Mouse (Mus musculus): ENCODE data around the gene Dld. TPM values are rescaled to one million over a fixed set of nuclear protein-coding genes. Genes with fewer than 3 reads are reported as not detected.

Dld gene
- polyA plus RNA-seq (2015; fragmentation: Nextera tagmentation; extraction: Ambion mirVana) = 128 and 130 TPM in 2 replicates

DNA sequence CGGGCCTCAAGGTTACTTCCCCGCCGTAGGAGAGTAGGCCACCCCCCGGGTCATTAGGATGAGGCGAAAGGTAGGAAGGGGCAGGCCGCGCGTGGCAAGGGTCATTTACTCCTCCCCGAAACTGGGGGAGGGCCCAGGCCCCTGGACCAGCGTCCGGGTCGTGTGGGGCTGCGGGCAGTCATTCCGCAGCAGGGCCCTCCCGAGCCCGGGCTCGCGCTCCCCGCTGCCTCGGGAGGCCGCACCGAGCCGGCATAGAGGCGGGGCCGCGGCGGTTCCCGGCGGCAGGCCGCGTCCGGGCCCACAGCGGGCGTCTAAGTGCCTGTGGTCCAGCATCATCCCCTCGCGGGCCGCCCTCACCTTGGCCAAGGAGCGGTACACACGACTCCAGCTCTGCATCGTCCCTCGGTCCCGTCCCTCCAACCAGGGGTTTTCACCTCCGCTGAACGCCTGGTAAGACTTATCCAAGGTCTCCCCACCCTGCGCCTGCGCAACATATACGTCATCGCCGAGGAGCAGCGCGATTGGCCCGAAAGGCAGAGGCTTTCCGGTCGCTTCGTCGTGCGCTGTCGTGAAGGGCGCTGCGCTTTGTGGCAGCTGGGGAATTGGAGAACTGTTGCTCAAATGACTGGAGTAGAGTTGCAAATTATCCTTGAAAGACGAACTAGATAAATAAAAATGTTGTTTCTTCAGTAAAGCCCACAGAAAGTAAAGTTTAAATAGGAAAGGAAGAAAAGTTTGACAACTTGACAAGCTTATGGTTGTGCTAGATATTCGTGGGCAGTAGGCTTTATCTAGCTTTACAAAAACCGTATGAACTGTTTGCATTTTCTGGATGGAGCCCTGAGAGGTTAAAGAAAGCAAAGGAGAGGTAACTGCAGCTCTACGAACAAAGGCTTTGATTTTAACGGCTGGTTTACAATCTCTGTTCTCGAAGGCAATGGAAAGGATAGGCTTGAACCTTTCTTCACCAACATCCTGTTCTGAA is at the start of gene Dld:
Gene Dld, minus strand, starts transcription at position 510 of the 985 bp plus-strand sequence.
- Histone ChIP-seq H3K27me3 (no peaks in the 10 kb centered on the region), H3K9me3 (no peaks in the 10 kb centered on the region), H3K4me1 (replicated peaks) (peaks cover 21% of the 10 kb centered on the region), H3K4me3 (peak within 1 kb of the TSS; percentile 97), H3K36me3 (peaks cover 15% of the 10 kb centered on the region), H3K9ac (peak within 1 kb of the TSS; percentile 97), H3K27ac (peak within 1 kb of the TSS; percentile 87), H3K4me2 (peak within 1 kb of the TSS; percentile 90)
- 6% methylated on average over 64 of the region's 66 CpGs for WGBS
- peak; percentile 100 for ATAC-seq (ENCODE audit: low FRiP score)

DNA sequence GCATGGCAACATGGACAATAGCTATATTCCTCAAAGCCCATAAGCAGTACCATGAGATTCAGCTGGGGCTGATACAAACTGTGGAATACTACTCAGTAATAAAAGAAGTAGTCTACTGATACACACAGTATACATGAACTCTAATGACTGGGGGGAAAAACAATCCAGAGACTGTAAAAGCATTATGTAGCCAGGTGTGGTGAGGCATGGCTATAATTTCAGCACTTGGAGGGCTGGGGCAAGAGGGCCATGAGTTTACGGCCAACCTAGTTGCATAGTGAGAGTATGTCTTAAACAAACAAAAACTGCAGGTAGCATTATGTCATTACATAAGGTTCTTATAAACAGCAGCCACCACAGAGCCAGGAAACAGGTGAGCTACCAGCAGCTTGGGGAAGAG is 49.6 kb upstream of the Dld start:
- no peaks in the 10 kb centered on the region for H3K9me3 ChIP-seq
- no peaks in the 10 kb centered on the region for H3K27me3 ChIP-seq
- H3K4me2 ChIP-seq = no peak overlapping the region

DNA sequence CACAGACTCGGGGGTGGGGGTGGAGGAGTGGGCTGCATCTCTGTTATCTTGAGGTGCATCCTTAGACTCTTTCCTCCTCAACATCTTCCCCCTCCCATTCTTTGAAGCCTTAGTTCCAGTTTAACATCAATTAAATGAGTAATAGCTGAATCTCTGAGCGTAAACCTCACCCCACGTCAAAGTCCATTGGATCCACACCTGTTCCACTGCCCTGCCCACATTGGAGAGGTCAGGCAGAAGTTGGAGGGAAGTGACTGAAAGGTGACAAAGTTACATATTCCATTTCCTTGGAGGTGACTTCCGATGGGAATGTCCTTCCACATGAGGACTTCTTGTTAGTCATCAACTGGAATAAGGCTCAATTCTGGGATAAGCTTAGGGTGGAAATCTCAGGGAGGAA is 46.5 kb upstream of the Dld start:
- no peaks in the 10 kb centered on the region for H3K36me3 ChIP-seq
- 91% methylated on average over 4 of the region's 4 CpGs for WGBS

More for the DNA sequence above, 49.6 kb upstream of the Dld start:
- Histone ChIP-seq H3K27ac (no peak overlapping the region), H3K4me1 (replicated peaks) (no peaks in the 10 kb centered on the region), H3K36me3 (no peaks in the 10 kb centered on the region), H3K4me3 (no peak overlapping the region), H3K9ac (no peak overlapping the region)
- 93% methylated on average over 1 of the region's 1 CpGs for WGBS
- no peak for ATAC-seq (ENCODE audit: low FRiP score)

DNA sequence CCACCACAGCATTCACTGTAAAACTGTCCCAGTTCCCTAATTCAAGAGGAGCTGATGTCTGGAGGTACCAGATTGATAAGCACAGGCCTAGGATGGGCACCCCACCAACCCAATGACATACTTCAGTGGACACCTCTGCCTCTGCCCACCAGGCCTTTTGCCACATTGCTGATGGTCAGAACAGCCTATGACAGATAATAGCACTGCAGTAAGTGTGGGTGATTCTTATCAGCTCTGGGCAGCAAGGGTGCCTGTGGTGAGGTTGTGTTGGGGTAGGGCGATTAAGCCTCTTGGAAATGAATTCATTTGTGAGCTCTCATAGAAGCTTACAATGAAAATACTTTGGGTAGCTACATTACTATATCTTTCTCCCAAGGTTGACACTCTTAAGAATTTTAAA is 44.6 kb upstream of the Dld start:
- Histone ChIP-seq H3K4me1 (replicated peaks) (no peaks in the 10 kb centered on the region), H3K9ac (no peak overlapping the region), H3K4me3 (no peak overlapping the region), H3K27me3 (no peaks in the 10 kb centered on the region), H3K36me3 (no peaks in the 10 kb centered on the region), H3K9me3 (no peaks in the 10 kb centered on the region), H3K27ac (no peak overlapping the region), H3K4me2 (no peak overlapping the region)
- WGBS = 97% methylated on average over 1 of the region's 1 CpGs
- no peak for ATAC-seq (ENCODE audit: low FRiP score)

More for the DNA sequence above, 46.5 kb upstream of the Dld start:
- no peaks in the 10 kb centered on the region for H3K27me3 ChIP-seq
- no peak overlapping the region for H3K9ac ChIP-seq
- no peak overlapping the region for H3K4me3 ChIP-seq
- no peaks in the 10 kb centered on the region for H3K9me3 ChIP-seq
- H3K27ac ChIP-seq = no peak overlapping the region
- no peak for ATAC-seq (ENCODE audit: low FRiP score)
- no peaks in the 10 kb centered on the region for H3K4me1 ChIP-seq (replicated peaks)
- H3K4me2 ChIP-seq = no peak overlapping the region

DNA sequence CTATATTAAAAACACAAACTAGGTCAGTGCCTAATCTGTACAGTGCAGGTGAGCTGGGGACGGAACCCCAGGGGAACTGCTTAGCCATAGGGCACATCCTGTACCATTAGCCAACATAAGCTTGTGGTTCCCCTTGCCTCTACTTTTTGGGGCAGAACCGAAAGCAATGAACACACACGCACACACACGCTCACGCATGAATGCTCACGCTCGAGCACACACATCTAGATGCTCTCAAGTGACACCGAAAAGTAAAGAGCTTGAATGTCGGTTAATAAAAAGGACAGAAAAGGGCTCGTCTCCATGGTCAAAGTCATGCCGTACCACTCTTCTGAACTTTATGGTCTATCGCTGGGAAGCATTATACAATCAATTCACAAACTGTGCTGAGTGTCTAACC is 40.4 kb upstream of the Dld start:
- no peak overlapping the region for H3K9ac ChIP-seq
- H3K4me1 ChIP-seq (replicated peaks) = no peaks in the 10 kb centered on the region
- no peak overlapping the region for H3K4me2 ChIP-seq
- H3K27me3 ChIP-seq = no peaks in the 10 kb centered on the region
- H3K27ac ChIP-seq = no peak overlapping the region
- H3K4me3 ChIP-seq = no peak overlapping the region
- no peaks in the 10 kb centered on the region for H3K36me3 ChIP-seq
- no peaks in the 10 kb centered on the region for H3K9me3 ChIP-seq
- ATAC-seq (ENCODE audit: low FRiP score) = no peak
- WGBS = 95% methylated on average over 12 of the region's 12 CpGs

DNA sequence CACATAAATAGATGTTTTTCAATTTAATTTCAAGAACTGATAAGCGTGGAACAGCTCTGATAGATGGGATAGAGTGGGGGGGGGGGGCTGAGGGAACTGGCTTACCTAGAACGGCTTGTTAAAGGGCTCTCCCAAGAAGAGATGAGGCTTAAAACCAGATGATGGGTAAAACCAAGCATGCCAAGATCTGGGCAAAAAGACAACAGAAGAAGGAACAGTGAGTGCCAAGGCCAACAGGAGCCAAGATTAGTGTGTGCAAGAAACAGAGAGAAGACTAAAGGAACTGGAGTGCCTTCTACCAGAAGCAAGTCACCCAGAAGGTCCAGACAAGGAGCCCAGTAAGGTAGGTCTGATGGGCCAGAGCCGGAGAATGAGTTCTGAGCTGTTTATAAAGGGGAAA is 39.3 kb upstream of the Dld start, which contains the start of gene Slc26a3:
Gene Slc26a3, plus strand, starts transcription at position 301 of the 400 bp plus-strand sequence.
- H3K36me3 ChIP-seq = no peaks in the 10 kb centered on the region
- H3K4me3 ChIP-seq = no peak within 1 kb of the TSS
- no peaks in the 10 kb centered on the region for H3K27me3 ChIP-seq
- no peak within 1 kb of the TSS for H3K9ac ChIP-seq
- WGBS = 84% methylated on average over 3 of the region's 3 CpGs
- no peak within 1 kb of the TSS for H3K4me2 ChIP-seq
- ATAC-seq (ENCODE audit: low FRiP score) = no peak
- H3K27ac ChIP-seq = no peak within 1 kb of the TSS
- H3K9me3 ChIP-seq = no peaks in the 10 kb centered on the region
- no peaks in the 10 kb centered on the region for H3K4me1 ChIP-seq (replicated peaks)

DNA sequence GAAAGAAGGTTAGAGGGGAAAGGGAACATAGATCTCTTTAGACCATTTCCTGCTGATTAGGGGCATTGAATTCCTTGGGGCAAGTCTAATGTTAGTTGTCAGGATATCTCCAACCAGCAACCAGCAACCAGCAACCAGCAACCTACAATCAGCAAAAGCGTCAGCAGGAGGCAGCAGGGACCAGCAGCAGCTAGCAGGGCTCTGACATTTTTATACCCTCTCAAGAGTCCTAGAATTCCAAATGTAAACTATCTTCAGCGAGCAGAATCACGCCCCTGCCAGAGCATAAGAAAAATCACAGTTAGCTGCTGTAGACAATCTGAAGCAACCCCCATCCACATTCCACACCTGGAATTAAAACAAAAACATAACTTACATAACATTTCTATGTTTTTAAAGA is 36.0 kb upstream of the Dld start:
- Histone ChIP-seq H3K27ac (no peak overlapping the region), H3K27me3 (no peaks in the 10 kb centered on the region), H3K4me1 (replicated peaks) (no peaks in the 10 kb centered on the region), H3K36me3 (no peaks in the 10 kb centered on the region), H3K9ac (no peak overlapping the region), H3K4me2 (no peak overlapping the region), H3K9me3 (no peaks in the 10 kb centered on the region), H3K4me3 (no peak overlapping the region)
- ATAC-seq (ENCODE audit: low FRiP score) = no peak
- WGBS = 61% methylated on average over 3 of the region's 3 CpGs

DNA sequence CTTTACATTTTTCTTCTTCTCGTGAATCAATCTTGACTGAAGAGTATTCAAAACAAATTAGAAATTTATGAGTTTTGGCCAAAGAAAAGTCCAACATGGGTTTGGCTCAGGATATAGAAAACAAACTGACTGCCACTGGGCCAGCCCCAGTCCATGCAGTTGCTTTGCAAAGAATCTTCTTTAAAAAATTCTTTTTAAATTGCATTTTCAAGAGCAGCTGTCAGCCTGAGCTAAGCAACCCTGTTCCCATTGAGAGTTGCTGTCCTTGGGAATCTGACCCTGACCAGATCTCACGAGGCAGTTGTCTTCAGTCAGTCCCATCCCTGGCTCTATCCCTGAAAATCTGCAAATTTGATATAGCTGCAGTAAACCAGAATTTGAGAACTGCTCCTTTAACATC is 31.2 kb upstream of the Dld start:
- ATAC-seq (ENCODE audit: low FRiP score) = no peak
- Histone ChIP-seq H3K4me1 (replicated peaks) (no peaks in the 10 kb centered on the region), H3K27me3 (no peaks in the 10 kb centered on the region), H3K36me3 (no peaks in the 10 kb centered on the region), H3K9me3 (no peaks in the 10 kb centered on the region), H3K4me2 (no peak overlapping the region), H3K9ac (no peak overlapping the region), H3K4me3 (no peak overlapping the region), H3K27ac (no peak overlapping the region)
- 77% methylated on average over 2 of the region's 2 CpGs for WGBS

DNA sequence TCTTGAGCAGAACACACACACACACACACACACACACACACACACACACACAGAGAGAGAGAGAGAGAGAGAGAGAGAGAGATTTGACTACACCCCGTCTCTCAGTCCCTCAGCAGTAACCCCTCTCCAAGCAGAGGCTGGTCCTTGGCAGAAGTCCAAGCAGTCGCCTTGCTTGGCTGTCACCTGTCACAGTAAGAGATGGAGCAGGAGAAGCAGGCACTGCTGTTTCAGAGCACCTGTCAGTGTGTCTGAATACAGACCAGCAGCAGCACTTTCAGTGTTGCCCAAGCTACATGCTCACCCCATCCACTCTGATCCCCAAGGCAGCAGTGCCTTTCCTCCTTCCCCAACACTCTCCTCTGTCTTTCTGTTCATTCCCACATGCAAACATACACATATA is 29.6 kb upstream of the Dld start:
- H3K27ac ChIP-seq = no peak overlapping the region
- H3K27me3 ChIP-seq = no peaks in the 10 kb centered on the region
- no peak overlapping the region for H3K4me2 ChIP-seq
- 26% methylated on average over 2 of the region's 2 CpGs for WGBS
- H3K36me3 ChIP-seq = no peaks in the 10 kb centered on the region
- 0 out of 2 replicates have a peak, but pooled peaks have one; percentile 32 for ATAC-seq (ENCODE audit: low FRiP score)
- no peak overlapping the region for H3K4me3 ChIP-seq
- peaks cover 8% of the 10 kb centered on the region for H3K4me1 ChIP-seq (replicated peaks)
- H3K9ac ChIP-seq = no peak overlapping the region
- no peaks in the 10 kb centered on the region for H3K9me3 ChIP-seq

DNA sequence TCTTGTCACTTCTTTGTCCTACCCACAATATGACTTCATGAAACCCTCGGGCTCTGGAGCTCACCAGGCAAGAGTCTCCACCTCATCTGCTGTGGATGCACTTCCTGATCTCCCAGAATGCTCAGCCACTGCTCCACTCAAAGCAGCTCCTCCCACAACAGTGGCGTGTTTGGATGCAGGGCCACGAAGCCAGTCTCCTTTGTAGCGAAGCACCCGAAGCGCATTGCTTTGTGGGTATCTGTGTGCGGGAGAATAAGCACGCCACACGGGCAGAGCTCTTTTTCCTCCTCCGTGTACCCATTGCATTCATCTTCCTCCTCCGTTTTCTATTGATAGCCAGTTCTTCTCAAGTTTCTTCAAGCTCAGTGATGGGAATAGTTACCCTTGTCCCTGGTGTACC is 26.0 kb upstream of the Dld start:
- Histone ChIP-seq H3K4me1 (replicated peaks) (peaks cover 18% of the 10 kb centered on the region), H3K27ac (no peak overlapping the region), H3K4me3 (no peak overlapping the region), H3K36me3 (no peaks in the 10 kb centered on the region), H3K4me2 (no peak overlapping the region), H3K9ac (no peak overlapping the region), H3K9me3 (no peaks in the 10 kb centered on the region), H3K27me3 (no peaks in the 10 kb centered on the region)
- WGBS = 80% methylated on average over 11 of the region's 11 CpGs
- ATAC-seq (ENCODE audit: low FRiP score) = no peak

DNA sequence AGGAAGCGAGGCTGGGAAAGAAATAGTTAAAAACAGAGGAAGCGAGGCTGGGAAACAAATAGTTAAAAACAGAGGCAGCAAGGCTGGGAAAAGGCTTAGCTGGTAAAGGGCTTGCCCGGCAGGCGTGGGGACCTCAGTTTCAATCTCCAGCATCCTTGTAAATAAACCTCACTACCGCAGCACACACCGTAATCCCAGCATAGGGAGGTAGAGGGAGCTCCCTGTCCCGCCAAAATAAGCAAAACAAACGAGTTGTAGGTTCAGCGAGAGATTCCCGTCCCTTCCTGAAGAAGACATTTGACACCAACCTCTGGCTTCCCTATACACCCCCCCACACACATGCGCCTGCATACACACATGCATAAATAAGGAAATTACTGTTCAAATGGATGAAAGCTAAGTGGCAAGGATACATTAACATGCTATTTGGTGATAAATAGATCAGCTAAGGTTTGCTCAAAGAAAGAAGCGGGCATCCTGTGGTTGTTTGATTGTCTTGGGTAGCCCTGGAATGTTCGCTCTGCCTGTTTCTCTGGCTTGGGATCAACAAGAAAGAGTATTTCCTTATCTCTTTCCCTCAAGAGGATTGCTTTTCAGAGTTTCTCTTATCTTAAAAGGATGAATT is 25.2 kb upstream of the Dld start:
- peaks cover 18% of the 10 kb centered on the region for H3K4me1 ChIP-seq (replicated peaks)
- H3K9ac ChIP-seq = peak overlapping the region; percentile 60
- 0 out of 2 replicates have a peak overlapping the region, but pooled peaks have one; percentile 18 for H3K27ac ChIP-seq
- peak overlapping the region; percentile 34 for H3K4me3 ChIP-seq
- no peaks in the 10 kb centered on the region for H3K9me3 ChIP-seq
- no peaks in the 10 kb centered on the region for H3K27me3 ChIP-seq
- H3K4me2 ChIP-seq = peak overlapping the region; percentile 56
- whole genome bisulfite sequencing = 18% methylated on average over 13 of the region's 13 CpGs
- H3K36me3 ChIP-seq = no peaks in the 10 kb centered on the region
- ATAC-seq (ENCODE audit: low FRiP score) = peak; percentile 59; the same call in 1 of the 2 replicates

DNA sequence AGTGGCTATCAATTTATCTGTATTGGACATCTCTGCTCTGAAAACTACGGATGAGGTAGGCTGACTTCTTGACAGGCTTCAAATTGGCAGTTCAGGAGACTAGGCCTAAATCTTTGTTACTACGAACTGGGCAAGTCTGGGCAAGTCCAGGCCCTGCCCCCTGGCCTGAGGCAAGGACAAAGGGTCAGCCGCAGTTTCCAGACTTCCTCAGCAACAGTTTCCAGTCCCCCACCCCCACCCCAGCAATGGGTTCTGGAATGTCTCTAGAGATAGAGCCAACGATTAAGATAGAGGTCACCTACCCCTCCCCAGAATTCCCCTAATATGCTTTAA is 24.0 kb upstream of the Dld start:
- H3K4me3 ChIP-seq = no peak overlapping the region
- H3K36me3 ChIP-seq = no peaks in the 10 kb centered on the region
- H3K27me3 ChIP-seq = no peaks in the 10 kb centered on the region
- 75% methylated on average over 4 of the region's 4 CpGs for whole genome bisulfite sequencing
- H3K4me1 ChIP-seq (replicated peaks) = peaks cover 18% of the 10 kb centered on the region
- H3K9ac ChIP-seq = no peak overlapping the region
- no peaks in the 10 kb centered on the region for H3K9me3 ChIP-seq
- no peak overlapping the region for H3K27ac ChIP-seq
- ATAC-seq (ENCODE audit: low FRiP score) = no peak; the same call in 1 of the 2 replicates
- no peak overlapping the region for H3K4me2 ChIP-seq
